Mouse (Mus musculus) megakaryocyte, embryonic 14.5 days (primary cell): Measurements from ENCODE around the gene Epha4.

Experiments used
- FLI1 ChIP-seq: IDR thresholded peaks from 2 replicates; pipeline ENCODE4 v1.6.1; 2012; ENCODE audit warnings: low read length, inconsistent platforms, mixed read lengths
- GATA1 ChIP-seq: IDR thresholded peaks from 3 replicates; pipeline ENCODE4 v1.6.1; 2012; ENCODE audit warnings: mixed read lengths, low read length, inconsistent platforms, borderline replicate concordance

GRCm38 (mm10) chr1:77487856-77488462, 26.9 kb downstream of the Epha4 start:
- TF ChIP-seq FLI1 (no peak), GATA1 (no peak)
